Mouse (Mus musculus) liver, adult 2 months (tissue): ENCODE data around the gene Mob2. TPM values are rescaled to one million over a fixed set of nuclear protein-coding genes. Genes with fewer than 3 reads are reported as not detected.

Experiments
- DNase-seq: peaks from one replicate; pipeline ENCODE4 v3.0.0-alpha.2; 2011; ENCODE audit warnings: low read depth, low spot score; ENCODE audit errors: extremely low read depth
- H3K27ac ChIP-seq: fragments of 200-500 bp; replicated peaks from 2 replicates; pipeline ENCODE4 v1.5.1; 2012; ENCODE audit warnings: low read depth, mild to moderate bottlenecking, control low read depth, inconsistent platforms, low read length; ENCODE audit not compliant: insufficient read depth
- H3K27me3 ChIP-seq: fragments of 200-500 bp; 2 replicates; pipeline ENCODE4 v1.6.1; 2012; ENCODE audit warnings: mild to moderate bottlenecking, moderate library complexity, low read length, inconsistent platforms; ENCODE audit not compliant: control insufficient read depth, insufficient read depth
- H3K36me3 ChIP-seq: fragments of 200-500 bp; 2 replicates; pipeline ENCODE4 v1.6.1; 2012; ENCODE audit warnings: low read length, inconsistent platforms; ENCODE audit not compliant: control insufficient read depth, insufficient read depth
- H3K4me1 ChIP-seq: fragments of 200-500 bp; 2 replicates; pipeline ENCODE4 v1.6.1; 2011; ENCODE audit warnings: low read length; ENCODE audit not compliant: control insufficient read depth, insufficient read depth
- H3K4me3 ChIP-seq: fragments of 200-500 bp; 2 replicates; pipeline ENCODE4 v1.5.1; 2011; ENCODE audit warnings: low read depth, mild to moderate bottlenecking, control low read depth, low read length, moderate library complexity; ENCODE audit not compliant: insufficient read depth
- H3K79me2 ChIP-seq: fragments of 200-500 bp; 2 replicates; pipeline ENCODE4 v1.6.1; 2012; ENCODE audit warnings: inconsistent platforms, mild to moderate bottlenecking, low read length, moderate library complexity; ENCODE audit not compliant: control insufficient read depth, insufficient read depth
- H3K9ac ChIP-seq: fragments of 200-500 bp; 2 replicates; pipeline ENCODE4 v1.6.1; 2012; ENCODE audit warnings: low read depth, mild to moderate bottlenecking, control low read depth, inconsistent platforms, low read length
- CTCF ChIP-seq: fragments of 200-500 bp; IDR thresholded peaks from 2 replicates; pipeline ENCODE4 v1.5.1; 2011; ENCODE audit warnings: low read depth, low read length, control low read depth
- POLR2A ChIP-seq: fragments of 200-500 bp; IDR thresholded peaks from 2 replicates; pipeline ENCODE4 v1.6.1; 2011; ENCODE audit warnings: low read length, control low read depth; ENCODE audit not compliant: insufficient read depth; ENCODE audit errors: extremely low read depth
- WGBS: fragments of 180-500 bp; shearing (Covaris S2); methylation state at CpG from one replicate; pipeline ENCODE4 v1.1.7; 2018; 5-methylcytosine and 5-hydroxymethylcytosine counted together
- polyA plus RNA-seq: library from polyadenylated mRNA; depleted of rRNA; stranded (reverse); fragments of >200 nt; gene quantifications from 2 replicates; pipeline ENCODE4 v1.2.3, GENCODE M21; 2012
- total RNA-seq: library from RNA; depleted of rRNA; stranded (reverse); fragments of >200 nt; gene quantifications from 2 replicates; pipeline ENCODE4 v1.2.3, GENCODE M21; 2014

Mob2 gene
- total and polyA plus RNA-seq, 2 experiments: 24.0 to 27.6 TPM

DNA sequence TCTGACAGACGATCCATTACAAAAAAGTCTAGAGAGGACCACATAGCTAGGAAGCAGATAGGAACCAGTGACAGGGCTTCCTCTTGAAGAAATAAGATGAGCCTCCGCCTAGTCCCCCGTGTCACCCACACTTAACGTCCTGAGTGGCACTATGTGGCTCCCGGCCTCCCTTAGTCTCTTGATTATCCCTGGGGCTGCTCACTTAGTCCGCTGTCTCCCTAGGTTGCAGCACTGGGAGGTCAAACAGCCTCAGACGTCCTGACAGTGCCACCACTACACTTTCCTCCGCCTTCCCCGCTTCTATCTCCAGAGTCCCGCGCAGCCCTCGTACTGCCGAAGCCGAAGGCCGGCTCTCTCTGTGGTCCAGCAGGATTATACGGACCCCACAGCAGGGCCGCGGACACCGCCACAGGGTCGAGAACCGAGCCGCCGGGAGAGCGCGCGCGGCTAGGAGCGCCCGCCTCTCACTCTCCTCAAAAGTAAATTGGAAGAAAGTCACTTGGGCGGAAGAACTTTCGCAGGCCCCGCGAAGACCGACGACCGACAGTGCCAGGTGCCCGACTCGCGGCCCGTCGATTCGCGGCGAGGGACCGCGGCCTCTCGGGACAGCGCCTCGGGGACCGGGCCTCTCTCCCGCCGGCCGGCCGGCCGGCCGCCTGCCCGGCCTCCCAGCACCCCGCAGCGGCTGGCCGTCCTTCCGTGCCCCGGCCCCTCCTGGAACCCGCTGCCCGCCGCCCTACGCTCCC lies 507 bp downstream of the Mob2 start:
- H3K9ac ChIP-seq: peak overlapping the region; percentile 98
- DNase-seq: no peak
- peaks cover 23% of the 10 kb centered on the region for H3K4me1 ChIP-seq
- WGBS: under 1% methylated on average over 65 of the region's 66 CpGs
- TF ChIP-seq CTCF (no peak), POLR2A (no peak)
- no peaks in the 10 kb centered on the region for H3K27me3 ChIP-seq
- peak overlapping the region; percentile 57 for H3K27ac ChIP-seq
- H3K79me2 ChIP-seq: peaks cover 41% of the 10 kb centered on the region
- H3K4me3 ChIP-seq: peak overlapping the region; percentile 86
- H3K36me3 ChIP-seq: no peaks in the 10 kb centered on the region

DNA sequence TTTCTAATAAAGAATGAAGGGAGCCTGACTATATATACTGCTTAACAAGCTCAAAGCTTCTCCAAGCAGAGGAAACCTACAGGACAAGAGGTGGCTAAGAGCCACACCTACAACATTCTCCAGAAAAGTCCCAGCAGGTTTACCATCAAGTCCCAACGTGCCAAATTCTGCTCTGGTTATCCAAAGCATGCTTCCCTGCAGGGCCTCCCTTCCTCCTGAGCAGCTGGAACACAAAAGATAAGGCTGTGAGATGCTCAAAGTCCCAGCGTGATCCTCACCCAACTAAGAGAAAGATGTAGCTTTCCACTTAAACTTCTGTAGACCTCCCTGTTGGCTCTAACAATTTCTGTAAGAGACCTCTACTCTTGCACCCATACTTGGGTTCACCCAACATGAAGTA lies 1.8 kb downstream of the Mob2 start:
- H3K4me1 ChIP-seq: peaks cover 23% of the 10 kb centered on the region
- H3K4me3 ChIP-seq: no peak overlapping the region
- TF ChIP-seq POLR2A: no peak
- no peak for TF ChIP-seq CTCF
- WGBS: 74% methylated on average over 2 of the region's 2 CpGs
- H3K36me3 ChIP-seq: no peaks in the 10 kb centered on the region
- DNase-seq: no peak
- H3K27me3 ChIP-seq: no peaks in the 10 kb centered on the region
- H3K79me2 ChIP-seq: peaks cover 44% of the 10 kb centered on the region
- H3K27ac ChIP-seq: no peak overlapping the region
- no peak overlapping the region for H3K9ac ChIP-seq

- Histone ChIP-seq H3K79me2 (peaks cover 50% of the 10 kb centered on the region), H3K27ac (no peak overlapping the region), H3K36me3 (no peaks in the 10 kb centered on the region), H3K4me3 (no peak overlapping the region), H3K9ac (no peak overlapping the region), H3K4me1 (peaks cover 23% of the 10 kb centered on the region), H3K27me3 (no peaks in the 10 kb centered on the region)
- peak; percentile 78 for DNase-seq
- 10% methylated on average over 1 of the region's 1 CpGs for WGBS
- TF ChIP-seq POLR2A: no peak
- no peak for TF ChIP-seq CTCF
These were observed 3.7 kb downstream of the Mob2 start for GRCm38 (mm10) chr7:142057121-142057520.

DNA sequence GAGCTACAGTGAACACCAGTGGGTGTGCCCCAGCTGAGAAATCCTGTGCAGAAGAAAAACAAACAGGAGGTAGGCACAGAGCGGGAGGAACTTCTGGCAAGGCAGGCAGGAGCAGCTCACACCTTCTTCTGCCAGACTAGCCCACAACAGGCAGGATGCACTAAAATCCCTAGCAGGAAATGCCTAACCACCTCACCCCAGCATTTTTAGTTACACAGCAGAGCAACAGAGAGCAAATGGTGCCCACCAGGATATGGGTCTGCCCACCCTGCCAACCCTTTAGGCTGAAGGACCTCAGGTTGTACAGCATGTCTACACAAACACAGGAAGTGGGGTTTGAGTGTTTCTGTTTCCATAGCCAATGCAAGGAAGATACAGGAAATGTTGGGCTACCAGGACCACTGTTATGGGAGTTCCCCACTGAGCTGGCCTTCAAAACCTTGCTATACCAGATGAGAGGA lies 4.2 kb downstream of the Mob2 start:
- no peaks in the 10 kb centered on the region for H3K36me3 ChIP-seq
- WGBS: 13% methylated on average over 1 of the region's 1 CpGs
- no peak for DNase-seq
- no peak overlapping the region for H3K27ac ChIP-seq
- H3K4me1 ChIP-seq: peaks cover 23% of the 10 kb centered on the region
- no peak overlapping the region for H3K4me3 ChIP-seq
- H3K79me2 ChIP-seq: peaks cover 52% of the 10 kb centered on the region
- TF ChIP-seq CTCF: no peak
- no peak for TF ChIP-seq POLR2A
- H3K27me3 ChIP-seq: no peaks in the 10 kb centered on the region
- no peak overlapping the region for H3K9ac ChIP-seq

DNA sequence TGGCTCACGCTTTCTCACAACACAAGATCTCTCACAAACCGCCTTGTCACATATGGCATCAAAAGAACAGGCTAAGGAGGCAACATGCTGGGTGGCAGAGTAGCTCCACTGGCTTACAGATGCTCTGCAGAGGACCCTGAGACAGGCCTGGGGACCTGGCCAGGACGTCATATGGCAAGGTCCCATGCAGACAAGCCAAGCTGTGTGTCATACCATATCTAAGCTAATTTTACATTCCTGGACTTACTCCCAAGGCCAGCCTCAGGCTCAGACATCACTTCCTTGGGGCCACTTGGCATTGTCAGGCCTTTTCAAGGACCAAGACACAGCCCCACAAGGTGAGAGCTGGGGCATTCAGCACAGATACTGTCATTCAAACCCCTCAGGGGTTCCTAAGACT lies 5.4 kb downstream of the Mob2 start:
- TF ChIP-seq CTCF (no peak), POLR2A (no peak)
- no peaks in the 10 kb centered on the region for H3K27me3 ChIP-seq
- H3K9ac ChIP-seq: no peak overlapping the region
- no peak overlapping the region for H3K27ac ChIP-seq
- no peaks in the 10 kb centered on the region for H3K36me3 ChIP-seq
- DNase-seq: no peak
- 90% methylated on average over 3 of the region's 3 CpGs for WGBS
- peaks cover 20% of the 10 kb centered on the region for H3K4me1 ChIP-seq
- H3K4me3 ChIP-seq: no peak overlapping the region
- H3K79me2 ChIP-seq: peaks cover 60% of the 10 kb centered on the region

GRCm38 (mm10) chr7:142050536-142050935 lies 10.3 kb downstream of the Mob2 start:
- TF ChIP-seq CTCF: no peak
- TF ChIP-seq POLR2A: no peak
- no peak overlapping the region for H3K27ac ChIP-seq
- H3K79me2 ChIP-seq: peaks cover 49% of the 10 kb centered on the region; the same call in 1 of the 2 replicates
- H3K4me3 ChIP-seq: no peak overlapping the region
- 0 out of 2 replicates have a peak, but pooled peaks cover 2% of the 10 kb centered on the region for H3K36me3 ChIP-seq
- no peak for DNase-seq
- H3K27me3 ChIP-seq: no peaks in the 10 kb centered on the region
- H3K4me1 ChIP-seq: no peaks in the 10 kb centered on the region; the same call in 1 of the 2 replicates
- H3K9ac ChIP-seq: no peak overlapping the region
